Mouse (Mus musculus) WW6 (cell line): Measurements from ENCODE around the gene Spata31d1b.
A peak's percentile ranks its signal among the peaks of the same experiment; 100 is the strongest.
"Not testable (repeated sequence)": the region's sequence is repeated elsewhere in the genome, so short reads cannot be mapped to it uniquely, and the experiment has no call there.

ENCODE experiments used
- DNase-seq: peaks from one replicate; pipeline ENCODE4 v3.0.0-alpha.2; 2013; ENCODE audit warnings: low read depth, low spot score

The Spata31d1b gene

GRCm38 (mm10) chr13:59694008-59694407, 18.1 kb upstream of the Spata31d1b start, which contains the start of gene 4921517D22Rik:
4921517D22Rik (minus strand) TSS chr13:59694108.
- DNase-seq = no peak

- DNase-seq = no peak
These were observed 16.3 kb upstream of the Spata31d1b start for GRCm38 (mm10) chr13:59695781-59696180.

GRCm38 (mm10) chr13:59699131-59699530, 13.0 kb upstream of the Spata31d1b start:
- no peak for DNase-seq

GRCm38 (mm10) chr13:59700137-59700536, 11.9 kb upstream of the Spata31d1b start:
- DNase-seq = not testable (repeated sequence)

- no peak for DNase-seq
These were observed 8.6 kb upstream of the Spata31d1b start for GRCm38 (mm10) chr13:59703514-59703913.

GRCm38 (mm10) chr13:59704562-59704961, 7.5 kb upstream of the Spata31d1b start:
- DNase-seq = no peak

- no peak for DNase-seq
These were observed 1.9 kb upstream of the Spata31d1b start, which contains the start of gene Spata31d1a for GRCm38 (mm10) chr13:59710230-59710629. Spata31d1a (minus strand) TSS chr13:59710330.

- DNase-seq = no peak
These were observed 1.6 kb downstream of the Spata31d1b start for GRCm38 (mm10) chr13:59713710-59714109.

GRCm38 (mm10) chr13:59718857-59719440, 6.9 kb downstream of the Spata31d1b start:
- not testable (repeated sequence) for DNase-seq

GRCm38 (mm10) chr13:59719475-59719874, 7.4 kb downstream of the Spata31d1b start:
- no peak for DNase-seq

- not testable (repeated sequence) for DNase-seq
These were observed 10.0 kb downstream of the Spata31d1b start for GRCm38 (mm10) chr13:59722089-59722488.

GRCm38 (mm10) chr13:59726139-59726867, 14.2 kb downstream of the Spata31d1b start:
- no peak for DNase-seq

GRCm38 (mm10) chr13:59728378-59729093, 16.5 kb downstream of the Spata31d1b start:
- DNase-seq = peak; percentile 57

GRCm38 (mm10) chr13:59731652-59732051, 19.6 kb downstream of the Spata31d1b start, which contains the start of gene Spata31d1d:
Spata31d1d (minus strand) TSS chr13:59731752.
- no peak for DNase-seq

- DNase-seq = no peak
These were observed 21.9 kb downstream of the Spata31d1b start for GRCm38 (mm10) chr13:59733936-59734335.

GRCm38 (mm10) chr13:59734347-59734746, 22.3 kb downstream of the Spata31d1b start:
- DNase-seq = not testable (repeated sequence)

- no peak for DNase-seq
These were observed 23.1 kb downstream of the Spata31d1b start for GRCm38 (mm10) chr13:59735190-59735589.

GRCm38 (mm10) chr13:59738455-59738854, 26.4 kb downstream of the Spata31d1b start:
- DNase-seq = no peak

- DNase-seq = no peak
These were observed 27.3 kb downstream of the Spata31d1b start for GRCm38 (mm10) chr13:59739397-59739796.

- no peak for DNase-seq
These were observed 29.0 kb downstream of the Spata31d1b start for GRCm38 (mm10) chr13:59741096-59741495.

GRCm38 (mm10) chr13:59741697-59742096, 29.6 kb downstream of the Spata31d1b start:
- DNase-seq = no peak

- no peak for DNase-seq
These were observed 33.4 kb downstream of the Spata31d1b start for GRCm38 (mm10) chr13:59745462-59745861.
